Mouse (Mus musculus): ENCODE measurements around the gene Baz1b. TPM values are rescaled to one million over a fixed set of nuclear protein-coding genes. Genes with fewer than 3 reads are reported as not detected.
A peak's percentile ranks its signal among the peaks of the same experiment; 100 is the strongest.

Gene Baz1b
- polyA plus RNA-seq, 1 experiment from 2014 or later: 20.9 TPM

DNA sequence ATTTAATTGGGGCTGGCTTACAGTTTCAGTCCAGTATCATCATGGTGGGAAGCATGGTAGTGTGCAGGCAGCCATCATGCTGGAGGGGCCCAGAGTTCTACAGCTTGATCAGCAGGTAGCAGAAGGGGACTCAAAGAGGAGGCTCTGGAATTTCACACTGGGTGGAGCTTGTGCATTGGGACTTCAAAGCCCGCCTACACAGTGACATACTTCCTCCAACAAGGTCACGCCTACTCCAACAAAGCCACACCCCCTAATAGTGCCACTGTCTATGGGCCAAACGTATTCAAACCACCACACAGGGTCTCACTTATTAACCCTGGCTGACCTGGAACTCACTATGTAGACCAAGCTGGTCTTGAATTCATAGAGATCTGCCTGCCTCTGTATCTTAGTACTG is 69.1 kb downstream of the Baz1b start:
- Histone ChIP-seq H3K9me3 (ENCODE audit: control insufficient read depth, low read length) (no peaks in the 10 kb centered on the region), H3K4me3 (ENCODE audit: low read length) (no peak overlapping the region), H3K27me3 (replicated peaks; ENCODE audit: control insufficient read depth, insufficient read depth, low read length) (no peaks in the 10 kb centered on the region; the same call in 1 of the 2 replicates), H3K36me3 (ENCODE audit: control insufficient read depth, insufficient read depth, low read length) (no peaks in the 10 kb centered on the region), H3K4me2 (ENCODE audit: low read depth, low read length) (no peak overlapping the region), H3K9ac (ENCODE audit: low read depth, low read length) (no peak overlapping the region), H3K4me1 (ENCODE audit: control insufficient read depth, insufficient read depth, low read length) (peaks cover 6% of the 10 kb centered on the region), H3K27ac (ENCODE audit: low read length) (no peak overlapping the region)
- no peak for ATAC-seq
- 86% methylated on average over 3 of the region's 3 CpGs for WGBS

- no peaks in the 10 kb centered on the region for H3K9me3 ChIP-seq (ENCODE audit: control insufficient read depth, low read length)
- H3K27ac ChIP-seq (ENCODE audit: low read length): no peak overlapping the region
- H3K9ac ChIP-seq (ENCODE audit: low read depth, low read length): no peak overlapping the region
- no peak overlapping the region for H3K4me2 ChIP-seq (ENCODE audit: low read depth, low read length)
- H3K4me3 ChIP-seq (ENCODE audit: low read length): no peak overlapping the region
- 79% methylated on average over 12 of the region's 12 CpGs for WGBS
- no peaks in the 10 kb centered on the region for H3K36me3 ChIP-seq (ENCODE audit: control insufficient read depth, insufficient read depth, low read length)
- H3K27me3 ChIP-seq (replicated peaks; ENCODE audit: control insufficient read depth, insufficient read depth, low read length): no peaks in the 10 kb centered on the region
- no peak for ATAC-seq
- peaks cover 4% of the 10 kb centered on the region; the same call in 1 of the 2 replicates for H3K4me1 ChIP-seq (ENCODE audit: control insufficient read depth, insufficient read depth, low read length)
Measured at GRCm38 (mm10) chr5:135257559-135257958, 70.5 kb downstream of the Baz1b start.

- Histone ChIP-seq H3K9me3 (ENCODE audit: control insufficient read depth, low read length) (no peaks in the 10 kb centered on the region), H3K9ac (ENCODE audit: low read depth, low read length) (peak overlapping the region; percentile 64), H3K4me1 (ENCODE audit: control insufficient read depth, insufficient read depth, low read length) (peaks cover 4% of the 10 kb centered on the region; the same call in 1 of the 2 replicates), H3K27me3 (replicated peaks; ENCODE audit: control insufficient read depth, insufficient read depth, low read length) (no peaks in the 10 kb centered on the region), H3K4me2 (ENCODE audit: low read depth, low read length) (peak overlapping the region; percentile 37), H3K4me3 (ENCODE audit: low read length) (peak overlapping the region; percentile 37), H3K27ac (ENCODE audit: low read length) (no peak overlapping the region; the same call in 1 of the 2 replicates), H3K36me3 (ENCODE audit: control insufficient read depth, insufficient read depth, low read length) (no peaks in the 10 kb centered on the region)
- 26% methylated on average over 30 of the region's 30 CpGs for WGBS
- ATAC-seq: no peak
Measured at GRCm38 (mm10) chr5:135258280-135259150, 71.5 kb downstream of the Baz1b start.

DNA sequence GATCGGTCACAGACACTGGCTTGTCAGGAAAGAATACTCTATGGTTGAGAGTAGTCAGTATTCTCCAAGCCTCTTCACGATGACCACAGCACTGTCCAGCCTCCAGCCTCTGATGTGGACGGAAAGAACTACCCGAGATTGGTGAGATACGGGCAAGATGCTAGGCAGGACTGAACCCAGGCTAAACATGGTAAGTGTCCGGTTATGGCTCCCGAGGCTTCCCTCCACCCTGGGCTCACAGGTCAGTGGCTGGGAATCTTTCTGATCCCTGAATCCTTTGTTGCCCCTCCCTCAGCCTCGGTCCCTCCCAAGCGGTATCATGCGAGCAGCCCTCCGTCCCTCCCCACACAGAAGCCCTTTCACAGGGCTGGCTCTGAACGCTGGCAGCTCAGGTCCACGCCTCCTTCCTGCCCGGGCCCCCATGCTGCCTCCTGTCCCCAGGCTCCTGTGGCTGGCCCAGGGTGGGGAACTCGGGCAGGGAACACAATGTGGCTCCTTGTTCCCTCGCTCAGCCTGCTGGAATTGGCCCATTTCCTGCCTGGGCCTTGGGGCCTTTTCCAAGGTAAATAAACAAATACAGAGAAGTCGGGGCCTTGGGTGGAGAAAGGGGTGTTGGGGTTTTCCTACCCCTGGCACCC is 76.9 kb downstream of the Baz1b start:
- Histone ChIP-seq H3K4me1 (ENCODE audit: control insufficient read depth, insufficient read depth, low read length) (peaks cover 5% of the 10 kb centered on the region), H3K9ac (ENCODE audit: low read depth, low read length) (peak overlapping the region; percentile 46; the same call in 1 of the 2 replicates), H3K27me3 (replicated peaks; ENCODE audit: control insufficient read depth, insufficient read depth, low read length) (no peaks in the 10 kb centered on the region), H3K27ac (ENCODE audit: low read length) (no peak overlapping the region), H3K4me3 (ENCODE audit: low read length) (no peak overlapping the region), H3K4me2 (ENCODE audit: low read depth, low read length) (peak overlapping the region; percentile 33), H3K36me3 (ENCODE audit: control insufficient read depth, insufficient read depth, low read length) (no peaks in the 10 kb centered on the region), H3K9me3 (ENCODE audit: control insufficient read depth, low read length) (no peaks in the 10 kb centered on the region)
- ATAC-seq: peak; percentile 85
- 13% methylated on average over 17 of the region's 17 CpGs for WGBS

DNA sequence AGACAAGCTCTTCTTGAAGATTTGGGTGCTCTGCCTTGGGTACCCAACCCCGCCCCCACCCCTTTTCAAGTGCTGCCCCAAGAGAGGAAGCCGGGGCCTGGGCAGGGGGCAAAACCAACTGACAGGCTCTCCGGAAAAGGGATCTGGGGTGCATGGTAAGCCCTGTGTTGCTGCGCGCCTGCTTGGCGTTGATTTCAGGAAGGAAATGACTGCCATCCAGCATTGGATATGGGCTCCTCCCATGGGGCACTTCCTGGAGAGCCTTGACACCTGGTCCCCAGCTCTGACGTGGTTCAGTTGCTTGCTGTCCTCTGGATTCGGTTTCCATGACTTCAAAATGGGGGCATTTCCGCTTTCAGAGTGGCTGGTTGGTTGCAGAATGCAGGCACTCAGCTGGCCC is 77.5 kb downstream of the Baz1b start:
- no peak overlapping the region for H3K4me3 ChIP-seq (ENCODE audit: low read length)
- ATAC-seq: peak; percentile 40; the same call in 1 of the 2 replicates
- H3K9me3 ChIP-seq (ENCODE audit: control insufficient read depth, low read length): no peaks in the 10 kb centered on the region
- no peak overlapping the region for H3K4me2 ChIP-seq (ENCODE audit: low read depth, low read length)
- 47% methylated on average over 9 of the region's 9 CpGs for WGBS
- H3K9ac ChIP-seq (ENCODE audit: low read depth, low read length): no peak overlapping the region
- no peaks in the 10 kb centered on the region for H3K36me3 ChIP-seq (ENCODE audit: control insufficient read depth, insufficient read depth, low read length)
- peaks cover 5% of the 10 kb centered on the region for H3K4me1 ChIP-seq (ENCODE audit: control insufficient read depth, insufficient read depth, low read length)
- no peaks in the 10 kb centered on the region for H3K27me3 ChIP-seq (replicated peaks; ENCODE audit: control insufficient read depth, insufficient read depth, low read length)
- H3K27ac ChIP-seq (ENCODE audit: low read length): no peak overlapping the region

DNA sequence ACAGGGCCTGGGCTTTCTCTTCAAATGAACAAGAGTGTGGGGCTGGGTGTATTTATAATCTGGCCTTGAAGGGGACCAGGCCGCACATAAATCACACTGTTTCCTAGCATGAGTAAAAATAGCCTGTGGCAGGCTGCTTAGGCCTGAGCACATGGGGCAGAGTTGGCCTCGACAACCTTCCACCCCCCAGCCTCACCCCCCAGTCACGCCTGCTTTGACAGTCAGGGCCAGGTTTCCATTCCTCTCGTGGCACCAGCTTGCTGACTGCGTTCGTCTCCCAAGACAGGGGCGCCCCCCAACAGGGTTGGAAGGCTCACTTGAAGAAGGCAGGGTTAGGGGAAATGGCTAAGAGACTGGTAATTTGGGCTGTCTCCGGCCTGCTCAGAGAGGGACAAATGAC is 82.4 kb downstream of the Baz1b start:
- H3K9ac ChIP-seq (ENCODE audit: low read depth, low read length): no peak overlapping the region
- no peak for ATAC-seq

DNA sequence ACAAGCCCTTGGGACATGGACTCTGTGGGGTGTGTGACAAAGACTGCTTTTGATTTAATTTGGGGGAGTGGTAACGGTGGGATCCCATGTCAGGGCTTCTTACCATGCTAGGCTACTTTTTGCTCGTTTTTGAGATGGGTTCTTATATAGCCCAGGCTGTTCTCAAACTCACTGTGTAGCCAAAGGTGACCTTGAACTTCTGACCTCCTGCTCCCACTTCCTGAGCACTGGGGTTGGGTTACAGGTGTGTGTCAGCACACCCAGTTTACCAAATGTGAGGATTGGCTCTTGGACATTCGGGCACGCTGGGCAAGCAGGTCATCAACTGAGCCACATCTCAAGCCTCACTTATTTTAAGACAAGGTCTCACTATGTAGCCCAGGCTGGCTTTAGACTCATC is 83.3 kb downstream of the Baz1b start:
- H3K4me3 ChIP-seq (ENCODE audit: low read length): no peak overlapping the region
- no peaks in the 10 kb centered on the region for H3K36me3 ChIP-seq (ENCODE audit: control insufficient read depth, insufficient read depth, low read length)
- no peaks in the 10 kb centered on the region for H3K9me3 ChIP-seq (ENCODE audit: control insufficient read depth, low read length)
- H3K27me3 ChIP-seq (replicated peaks; ENCODE audit: control insufficient read depth, insufficient read depth, low read length): no peaks in the 10 kb centered on the region
- ATAC-seq: no peak
- H3K4me1 ChIP-seq (ENCODE audit: control insufficient read depth, insufficient read depth, low read length): peaks cover 2% of the 10 kb centered on the region; the same call in 1 of the 2 replicates
- WGBS: 85% methylated on average over 4 of the region's 4 CpGs
- H3K9ac ChIP-seq (ENCODE audit: low read depth, low read length): no peak overlapping the region
- H3K27ac ChIP-seq (ENCODE audit: low read length): no peak overlapping the region
- H3K4me2 ChIP-seq (ENCODE audit: low read depth, low read length): no peak overlapping the region

More for the DNA sequence above, 82.4 kb downstream of the Baz1b start:
- no peaks in the 10 kb centered on the region for H3K27me3 ChIP-seq (replicated peaks; ENCODE audit: control insufficient read depth, insufficient read depth, low read length)
- no peaks in the 10 kb centered on the region for H3K36me3 ChIP-seq (ENCODE audit: control insufficient read depth, insufficient read depth, low read length)
- no peak overlapping the region for H3K27ac ChIP-seq (ENCODE audit: low read length)
- peaks cover 1% of the 10 kb centered on the region for H3K4me1 ChIP-seq (ENCODE audit: control insufficient read depth, insufficient read depth, low read length)
- H3K4me2 ChIP-seq (ENCODE audit: low read depth, low read length): no peak overlapping the region
- no peaks in the 10 kb centered on the region for H3K9me3 ChIP-seq (ENCODE audit: control insufficient read depth, low read length)
- 65% methylated on average over 8 of the region's 8 CpGs for WGBS
- no peak overlapping the region for H3K4me3 ChIP-seq (ENCODE audit: low read length)

- H3K36me3 ChIP-seq (ENCODE audit: control insufficient read depth, insufficient read depth, low read length): no peaks in the 10 kb centered on the region
- peaks cover 6% of the 10 kb centered on the region for H3K4me1 ChIP-seq (ENCODE audit: control insufficient read depth, insufficient read depth, low read length)
- no peak overlapping the region for H3K9ac ChIP-seq (ENCODE audit: low read depth, low read length)
- no peaks in the 10 kb centered on the region for H3K9me3 ChIP-seq (ENCODE audit: control insufficient read depth, low read length)
- WGBS: 74% methylated on average over 12 of the region's 12 CpGs
- H3K27ac ChIP-seq (ENCODE audit: low read length): no peak overlapping the region
- no peak overlapping the region for H3K4me2 ChIP-seq (ENCODE audit: low read depth, low read length)
- peaks cover 2% of the 10 kb centered on the region; the same call in 1 of the 2 replicates for H3K27me3 ChIP-seq (replicated peaks; ENCODE audit: control insufficient read depth, insufficient read depth, low read length)
- no peak for ATAC-seq
- H3K4me3 ChIP-seq (ENCODE audit: low read length): no peak overlapping the region
Measured at GRCm38 (mm10) chr5:135271563-135272165, 84.6 kb downstream of the Baz1b start.

Measured in intestine, embryonic 16.5 days (tissue).